In genomic region chr5:118214012-118214411, GRCm38 (mm10) we compare ENCODE assay signal across 8 mouse cellular contexts. TPM values are rescaled to one million over a fixed set of nuclear protein-coding genes. Genes with fewer than 3 reads are reported as not detected.
DNase-seq lines count a peak whose midpoint lies in the region; ATAC-seq and TF ChIP-seq lines count a peak whose summit lies in the region.

No protein-coding gene starts in this region.

- no peak for TF ChIP-seq POLR2A in limb, embryonic 14.5 days (IDR thresholded peaks at IDR 0.05; ENCODE audit: borderline replicate concordance, extremely low read depth, insufficient read depth, insufficient read length)

- 22% methylated on average over 5 of the region's 5 CpGs for WGBS in limb, embryonic 14.5 days
- WGBS in stomach, embryonic 16.5 days = 22% methylated on average over 5 of the region's 5 CpGs

- H3K27ac ChIP-seq in limb, embryonic 14.5 days (replicated peaks; ENCODE audit: low read depth, low read length) = no peak overlapping the region
- H3K27ac ChIP-seq in stomach, embryonic 16.5 days (ENCODE audit: low read length) = no peak overlapping the region

- H3K27me3 ChIP-seq in limb, embryonic 14.5 days (ENCODE audit: control insufficient read depth, insufficient read depth, low read length) = no peaks in the 10 kb centered on the region
- no peaks in the 10 kb centered on the region for H3K27me3 ChIP-seq in stomach, embryonic 16.5 days (ENCODE audit: control insufficient read depth, insufficient read depth, low read length)

- H3K9ac ChIP-seq in limb, embryonic 14.5 days (ENCODE audit: low read depth, low read length, severe bottlenecking) = peak overlapping the region; percentile 8; the same call in 1 of the 2 replicates
- peak overlapping the region; percentile 42; the same call in 1 of the 2 replicates for H3K9ac ChIP-seq in stomach, embryonic 16.5 days (ENCODE audit: low read length)

- H3K4me2 ChIP-seq in limb, embryonic 14.5 days (replicated peaks; ENCODE audit: low read depth, low read length, severe bottlenecking) = peak overlapping the region; percentile 61
- peak overlapping the region; percentile 55 for H3K4me2 ChIP-seq in stomach, embryonic 16.5 days (ENCODE audit: low read depth, low read length)

- intact Hi-C loops in left cerebral cortex, postnatal 25 days (cut with DNase I) = no loop called here

- no peaks in the 10 kb centered on the region for H3K36me3 ChIP-seq in limb, embryonic 14.5 days (ENCODE audit: control insufficient read depth, insufficient read depth, low read length)
- H3K36me3 ChIP-seq in stomach, embryonic 16.5 days (ENCODE audit: control insufficient read depth, insufficient read depth, low read length) = no peaks in the 10 kb centered on the region

- H3K9me3 ChIP-seq in limb, embryonic 14.5 days (ENCODE audit: control insufficient read depth, low read length) = no peaks in the 10 kb centered on the region
- no peaks in the 10 kb centered on the region for H3K9me3 ChIP-seq in stomach, embryonic 16.5 days (replicated peaks; ENCODE audit: control insufficient read depth, low read length)

- ATAC-seq in frontal cortex, adult (ENCODE audit: low TSS enrichment) = peak; percentile 53
- ATAC-seq in limb, embryonic 14.5 days (ENCODE audit: low FRiP score, low read depth) = no peak
- no peak for ATAC-seq in stomach, embryonic 16.5 days (ENCODE audit: insufficient read depth, low FRiP score)

- peak overlapping the region; percentile 31 for H3K4me3 ChIP-seq in limb, embryonic 14.5 days (replicated peaks; ENCODE audit: low read length)
- H3K4me3 ChIP-seq in stomach, embryonic 16.5 days (replicated peaks; ENCODE audit: low read length) = peak overlapping the region; percentile 35

- no peak for DNase-seq in frontal cortex, postnatal 10 days (ENCODE audit: low spot score in 2 of 2)
- peak; percentile 51 for DNase-seq in retina, adult 2 months (ENCODE audit: low read depth, low spot score)
- DNase-seq in retina, embryonic 14.5 days (ENCODE audit: low spot score) = no peak
- DNase-seq in limb, embryonic 14.5 days (ENCODE audit: low spot score) = no peak
- DNase-seq in left cerebral cortex, postnatal 25 days (ENCODE audit: low spot score in 2 of 2) = no peak
- DNase-seq in urinary bladder, adult 18-20 months (ENCODE audit: low spot score in 2 of 2) = no peak

- peaks cover 13% of the 10 kb centered on the region for H3K4me1 ChIP-seq in limb, embryonic 14.5 days (ENCODE audit: control insufficient read depth, insufficient read depth, low read length)
- H3K4me1 ChIP-seq in stomach, embryonic 16.5 days (ENCODE audit: control insufficient read depth, insufficient read depth, low read length) = no peaks in the 10 kb centered on the region

RNA-seq across cellular contexts. Expression of gene Rnft2, which starts 30.9 kb away (rescaled TPM):
- polyA plus RNA-seq in limb, embryonic 14.5 days (2012; rRNA removed) = 31.4 and 41.2 TPM in 2 replicates
- polyA plus RNA-seq in limb, embryonic 14.5 days (2014; fragmentation: Nextera tagmentation; extraction: Ambion mirVana) = 3.1 and 3.7 TPM in 2 replicates
- polyA plus RNA-seq in stomach, embryonic 16.5 days (2015; fragmentation: Nextera tagmentation; extraction: Ambion mirVana) = 1.3 and 2.6 TPM in 2 replicates
- 10 to 100 TPM; 91.7 to 93.5 TPM for total RNA-seq in left cerebral cortex, postnatal 25 days (2021)

RNA-seq across cellular contexts. Expression of gene 2410131K14Rik, which starts 31.0 kb away (rescaled TPM):
- polyA plus RNA-seq in limb, embryonic 14.5 days (2012; rRNA removed) = 13.8 and 16.8 TPM in 2 replicates
- polyA plus RNA-seq in limb, embryonic 14.5 days (2014; fragmentation: Nextera tagmentation; extraction: Ambion mirVana) = 10.4 and 11.4 TPM in 2 replicates
- 7.4 and 7.7 TPM in 2 replicates for polyA plus RNA-seq in stomach, embryonic 16.5 days (2015; fragmentation: Nextera tagmentation; extraction: Ambion mirVana)
- total RNA-seq in left cerebral cortex, postnatal 25 days (2021) = 10 to 100 TPM; 14.0 to 14.1 TPM

RNA-seq across cellular contexts. Expression of gene Hrk, which starts 49.6 kb away (rescaled TPM):
- polyA plus RNA-seq in limb, embryonic 14.5 days (2012; rRNA removed) = 0.11 and 0.18 TPM in 2 replicates
- 0.06 and 0.11 TPM in 2 replicates for polyA plus RNA-seq in limb, embryonic 14.5 days (2014; fragmentation: Nextera tagmentation; extraction: Ambion mirVana)
- polyA plus RNA-seq in stomach, embryonic 16.5 days (2015; fragmentation: Nextera tagmentation; extraction: Ambion mirVana) = 0.44 and 0.52 TPM in 2 replicates
- total RNA-seq in left cerebral cortex, postnatal 25 days (2021) = 10 to 100 TPM; 31.8 to 36.9 TPM

RNA-seq across cellular contexts. Expression of gene Fbxw8, which starts 58.7 kb away (rescaled TPM):
- 55.2 and 65.3 TPM in 2 replicates for polyA plus RNA-seq in limb, embryonic 14.5 days (2012; rRNA removed)
- polyA plus RNA-seq in limb, embryonic 14.5 days (2014; fragmentation: Nextera tagmentation; extraction: Ambion mirVana) = 27.9 and 30.4 TPM in 2 replicates
- 16.5 and 18.3 TPM in 2 replicates for polyA plus RNA-seq in stomach, embryonic 16.5 days (2015; fragmentation: Nextera tagmentation; extraction: Ambion mirVana)
- 10 to 100 TPM; 34.2 to 38.5 TPM for total RNA-seq in left cerebral cortex, postnatal 25 days (2021)
